Mouse (Mus musculus) adrenal gland, adult (tissue): ENCODE measurements around the gene D430042O09Rik.

Experiments
- DNase-seq, 2 experiments: peaks; one replicate each; pipeline ENCODE4 v3.0.0; 2022 to 2023; ENCODE audit warnings: low spot score in 1 of 2; ENCODE audit not compliant: inconsistent age in 2 of 2

Gene D430042O09Rik

GRCm38 (mm10) chr7:125868570-125868969 is 160.9 kb downstream of the D430042O09Rik start:
- no peak for DNase-seq

DNA sequence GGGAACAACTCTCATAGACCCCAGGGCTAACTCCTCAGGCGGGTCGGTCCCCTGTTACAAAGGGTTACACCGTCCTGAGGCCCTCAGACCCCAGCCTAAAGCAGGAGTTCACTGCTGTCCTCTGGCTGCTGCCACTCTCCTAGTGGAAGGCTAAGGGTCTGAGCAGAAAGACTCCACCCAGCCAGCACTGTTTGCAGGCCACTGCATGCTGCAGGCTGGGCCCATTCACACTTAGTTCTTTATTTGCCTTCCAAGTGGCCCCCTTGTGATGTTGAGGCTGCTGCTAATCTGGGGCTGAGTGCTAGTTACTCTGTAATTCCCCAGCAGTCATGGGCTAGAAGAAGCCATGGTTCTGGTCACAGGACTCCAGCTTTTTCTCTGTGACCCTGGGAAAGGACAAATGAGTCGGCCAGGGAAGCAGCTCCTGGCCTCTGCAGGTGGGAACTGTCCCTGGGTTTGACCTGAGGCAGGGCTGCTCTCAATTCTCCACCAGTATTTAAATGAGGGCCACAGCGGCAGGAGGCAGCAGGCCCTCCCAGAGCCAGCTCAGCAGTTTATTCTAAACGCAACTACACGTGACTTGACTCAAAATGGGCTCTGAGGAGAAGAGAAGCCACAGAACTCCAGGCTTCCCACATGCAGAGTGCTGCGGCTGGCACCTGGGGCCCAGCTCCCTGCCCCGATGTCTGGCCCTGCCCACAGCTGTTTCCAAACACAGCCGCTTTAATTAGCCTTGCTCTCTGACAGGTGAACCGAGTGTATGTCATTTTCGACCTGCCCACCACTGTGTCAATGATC is 163.9 kb downstream of the D430042O09Rik start:
- no peak for DNase-seq

- peak; percentile 69 to 86 for DNase-seq
These were observed 164.5 kb downstream of the D430042O09Rik start for GRCm38 (mm10) chr7:125872202-125872580.

- DNase-seq = peak in 1 of 2 experiments; percentile 53
These were observed 165.2 kb downstream of the D430042O09Rik start for GRCm38 (mm10) chr7:125872874-125873273.

DNA sequence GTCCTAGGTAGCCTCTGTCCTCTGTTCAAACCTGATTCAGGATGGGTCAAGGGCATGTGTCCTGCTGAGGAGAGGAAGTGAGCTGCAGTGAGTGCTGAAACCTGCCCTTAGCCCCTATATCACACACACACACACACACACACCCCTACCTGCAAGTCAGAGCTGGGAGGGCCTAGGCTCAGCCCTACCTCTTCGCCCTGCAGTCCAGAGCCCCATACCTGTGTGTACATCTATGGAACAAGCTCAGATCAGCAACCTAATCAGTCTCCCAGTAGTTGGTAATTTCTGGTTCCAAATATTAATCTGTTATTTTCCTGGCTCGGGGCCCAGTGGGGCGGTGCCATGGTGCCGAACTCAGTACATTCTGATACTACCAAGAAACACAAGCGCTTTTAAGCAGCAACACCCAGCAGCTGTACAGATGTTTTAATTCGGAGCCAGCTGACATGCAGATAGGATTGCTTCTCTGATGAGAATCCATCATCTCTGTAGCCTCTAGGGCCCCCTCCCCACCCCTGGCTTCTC is 166.3 kb downstream of the D430042O09Rik start:
- peak; percentile 68 to 80 for DNase-seq

GRCm38 (mm10) chr7:125878040-125878439 is 170.4 kb downstream of the D430042O09Rik start:
- DNase-seq = no peak

DNA sequence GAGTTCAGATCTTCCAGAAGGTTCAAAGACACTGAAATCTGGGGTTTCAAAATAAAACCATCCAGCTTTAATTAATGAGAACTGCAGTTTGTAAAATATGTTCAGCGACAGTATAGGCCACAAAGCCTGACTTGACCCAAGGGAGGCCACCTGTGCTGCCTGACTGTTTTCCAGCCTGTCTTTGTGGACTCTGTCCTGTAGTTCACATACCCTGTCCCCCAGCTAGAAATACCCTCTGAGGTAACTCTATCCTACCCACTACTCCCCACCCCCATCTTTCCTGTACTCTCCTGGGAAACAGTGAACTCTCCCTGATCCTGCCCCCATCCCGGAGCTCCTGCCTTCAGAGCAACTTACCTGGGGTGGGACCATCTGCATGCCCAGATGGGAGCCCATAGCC is 175.5 kb downstream of the D430042O09Rik start:
- no peak for DNase-seq

- no peak for DNase-seq
These were observed 178.5 kb downstream of the D430042O09Rik start for GRCm38 (mm10) chr7:125886116-125886680.

DNA sequence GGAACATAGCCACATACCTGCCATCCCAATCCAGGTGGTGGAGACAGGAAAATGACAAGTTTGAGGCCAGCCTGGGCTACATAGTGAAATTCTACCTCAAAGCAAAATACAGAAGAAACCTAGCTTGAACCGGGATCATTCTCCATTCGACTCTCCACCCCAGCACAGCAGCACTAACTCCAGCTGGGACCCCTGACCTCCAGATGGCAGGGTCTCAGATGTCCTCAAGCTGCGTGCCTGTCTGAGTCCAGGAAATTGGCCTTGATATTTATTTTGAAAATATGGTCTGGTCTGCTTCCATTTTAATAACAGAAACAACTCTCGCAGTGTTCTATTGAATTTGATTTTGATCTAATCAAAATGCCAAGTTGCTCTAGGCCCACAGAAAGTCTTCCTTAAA is 179.4 kb downstream of the D430042O09Rik start:
- no peak for DNase-seq

GRCm38 (mm10) chr7:125887761-125888160 is 180.1 kb downstream of the D430042O09Rik start:
- no peak for DNase-seq

DNA sequence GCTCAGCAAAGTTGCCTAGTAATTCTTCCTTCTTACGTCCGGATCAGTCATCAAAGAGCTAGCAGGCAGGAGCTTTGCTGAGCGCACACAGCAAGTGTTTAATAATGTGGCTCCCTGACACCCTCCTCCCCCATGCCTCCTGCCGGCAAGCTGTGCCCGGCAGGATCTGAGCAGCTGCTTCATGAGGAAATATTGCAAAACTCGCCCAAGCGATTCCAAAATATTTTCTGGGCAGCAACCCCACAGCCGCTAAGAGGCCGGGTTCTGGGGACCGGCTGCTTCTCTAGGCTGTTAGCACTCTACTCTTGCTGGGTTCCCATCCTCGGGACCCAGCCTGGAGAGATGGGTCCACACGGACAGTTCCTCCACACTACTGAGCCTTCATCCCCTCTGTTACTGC is 180.7 kb downstream of the D430042O09Rik start:
- peak in 1 of 2 experiments; percentile 63 for DNase-seq

DNA sequence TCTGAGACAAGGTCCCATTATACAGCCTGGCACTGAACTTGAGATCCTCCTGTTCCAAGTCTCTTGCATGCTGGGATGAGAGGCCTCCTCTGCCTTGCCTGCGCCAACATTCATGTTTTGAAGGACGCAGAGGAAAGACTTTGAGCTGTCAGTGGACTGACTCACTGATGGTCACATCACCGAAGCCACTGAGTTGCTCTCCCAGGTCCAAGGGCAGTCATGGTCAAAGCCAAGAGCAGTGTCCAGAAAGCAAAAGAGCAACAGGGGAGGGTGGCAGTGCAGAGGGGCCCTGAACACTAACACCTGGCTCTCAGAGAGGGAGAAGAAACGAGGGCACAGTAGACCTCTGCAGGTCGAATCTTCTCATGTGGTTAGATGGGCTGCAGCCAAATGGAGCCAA is 185.9 kb downstream of the D430042O09Rik start:
- DNase-seq = peak; percentile 80 to 87

DNA sequence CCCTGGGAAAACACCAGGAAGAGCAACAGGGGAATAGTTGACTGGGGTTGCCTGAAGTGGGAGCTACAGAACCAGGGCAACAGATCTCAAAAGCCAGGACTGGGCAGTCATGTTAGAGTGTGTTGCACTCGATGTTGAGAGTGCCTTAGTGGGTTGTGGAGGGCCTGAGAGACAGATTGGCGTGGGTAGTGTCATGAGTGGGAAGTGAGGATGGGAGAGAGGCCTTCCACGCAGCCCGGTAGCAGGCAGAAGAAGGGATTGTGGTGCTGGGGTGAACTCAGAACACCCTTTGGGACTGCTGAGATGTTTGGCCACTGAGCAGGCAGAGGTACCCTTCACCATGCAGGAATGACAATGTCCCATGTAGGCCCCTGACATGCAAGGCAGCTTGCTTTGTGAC is 189.4 kb downstream of the D430042O09Rik start:
- peak in 1 of 2 experiments; percentile 26 for DNase-seq

- DNase-seq = peak; percentile 93 to 95
These were observed 191.3 kb downstream of the D430042O09Rik start for GRCm38 (mm10) chr7:125899036-125899435.

GRCm38 (mm10) chr7:125899916-125900315 is 192.2 kb downstream of the D430042O09Rik start:
- peak; percentile 87 to 94 for DNase-seq

DNA sequence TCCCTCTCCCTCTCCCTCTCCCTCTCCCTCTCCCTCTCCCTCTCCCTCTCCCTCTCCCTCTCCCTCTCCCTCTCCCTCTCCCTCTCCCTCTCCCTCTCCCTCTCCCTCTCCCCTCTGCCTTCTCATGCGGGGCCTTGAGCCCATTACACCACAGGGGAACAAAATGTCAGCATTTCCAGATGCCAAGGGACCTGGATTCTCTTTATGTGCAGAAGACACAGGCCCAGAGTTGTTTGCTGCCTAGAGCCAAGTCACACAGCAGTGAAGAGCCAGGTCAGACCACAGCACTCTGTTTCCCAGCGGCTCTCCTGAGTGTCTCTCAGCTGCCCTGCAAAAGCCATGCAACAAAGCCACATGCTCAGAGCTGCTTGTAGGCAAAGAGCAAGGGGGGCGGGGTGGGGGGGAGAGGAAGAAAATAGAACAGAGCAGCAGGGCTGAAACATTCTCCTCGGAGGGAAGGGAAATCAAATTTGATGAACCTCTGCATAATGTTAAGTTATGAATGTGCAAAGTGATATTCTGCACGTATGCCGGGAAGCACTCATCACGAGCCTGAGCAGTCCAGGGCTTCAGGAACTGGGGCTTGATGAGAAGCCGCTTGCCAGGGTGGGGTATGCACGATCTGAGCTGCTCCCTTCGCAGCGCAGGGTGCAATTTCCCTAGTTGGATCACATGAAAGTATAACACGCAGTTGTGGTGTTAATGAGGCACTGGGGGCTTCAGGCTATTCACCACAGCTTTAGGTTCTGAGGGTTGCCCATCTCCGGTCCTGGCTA is 192.9 kb downstream of the D430042O09Rik start:
- DNase-seq = peak; percentile 68 to 87

DNA sequence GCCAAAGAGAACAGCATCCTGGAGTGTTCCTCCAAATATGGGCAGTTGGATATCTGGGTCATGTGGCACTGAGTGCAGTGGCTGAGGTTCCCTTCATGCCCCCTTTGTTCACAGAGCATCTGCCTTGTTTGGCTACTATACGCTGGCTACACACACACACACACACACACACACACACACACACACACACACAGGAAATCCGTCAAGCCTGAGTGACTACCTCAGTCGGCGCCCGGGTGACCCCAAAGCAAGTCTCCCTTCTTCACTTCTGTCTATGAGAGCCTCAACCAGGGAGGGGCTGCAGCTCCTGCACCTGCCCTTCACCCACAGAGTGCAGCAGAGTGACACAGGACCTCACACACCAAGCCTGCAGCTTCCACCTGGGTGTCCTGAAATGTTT is 213.1 kb downstream of the D430042O09Rik start:
- DNase-seq = no peak

GRCm38 (mm10) chr7:125924044-125924443 is 216.4 kb downstream of the D430042O09Rik start:
- no peak for DNase-seq
